Mouse (Mus musculus) cortical plate, adult 2 months (tissue): Measurements from ENCODE around the gene Dnal1. TPM values are rescaled to one million over a fixed set of nuclear protein-coding genes. Genes with fewer than 3 reads are reported as not detected.
A peak's percentile ranks its signal among the peaks of the same experiment; 100 is the strongest.
"Not testable (repeated sequence)": the region's sequence is repeated elsewhere in the genome, so short reads cannot be mapped to it uniquely, and the experiment has no call there.

Source experiments
- H3K27ac ChIP-seq: fragments of 200-500 bp; 2 replicates; pipeline ENCODE4 v1.5.1; 2012; ENCODE audit warnings: low read length, control low read depth, inconsistent platforms; ENCODE audit not compliant: insufficient read depth
- H3K4me1 ChIP-seq: fragments of 200-500 bp; 2 replicates; pipeline ENCODE4 v1.6.1; 2011; ENCODE audit warnings: low read length; ENCODE audit not compliant: control insufficient read depth, insufficient read depth
- H3K4me3 ChIP-seq: fragments of 200-500 bp; 2 replicates; pipeline ENCODE4 v1.5.1; 2011; ENCODE audit warnings: mild to moderate bottlenecking, low read length, control low read depth; ENCODE audit not compliant: insufficient read depth
- CTCF ChIP-seq: fragments of 200-500 bp; IDR thresholded peaks from 2 replicates; pipeline ENCODE4 v1.5.1; 2011; ENCODE audit warnings: mild to moderate bottlenecking, control low read depth, low read length; ENCODE audit not compliant: insufficient read depth; ENCODE audit errors: extremely low read depth
- POLR2A ChIP-seq: fragments of 200-500 bp; IDR thresholded peaks from 2 replicates; pipeline ENCODE4 v1.6.1; 2011; ENCODE audit warnings: mild to moderate bottlenecking, low read length, control low read depth; ENCODE audit not compliant: insufficient read depth; ENCODE audit errors: extremely low read depth
- polyA plus RNA-seq: library from polyadenylated mRNA; depleted of rRNA; stranded (reverse); fragments of >200 nt; gene quantifications from 2 replicates; pipeline ENCODE4 v1.2.3, GENCODE M21; 2012

The Dnal1 gene
- polyA plus RNA-seq, 1 experiment = 48.0 TPM

DNA sequence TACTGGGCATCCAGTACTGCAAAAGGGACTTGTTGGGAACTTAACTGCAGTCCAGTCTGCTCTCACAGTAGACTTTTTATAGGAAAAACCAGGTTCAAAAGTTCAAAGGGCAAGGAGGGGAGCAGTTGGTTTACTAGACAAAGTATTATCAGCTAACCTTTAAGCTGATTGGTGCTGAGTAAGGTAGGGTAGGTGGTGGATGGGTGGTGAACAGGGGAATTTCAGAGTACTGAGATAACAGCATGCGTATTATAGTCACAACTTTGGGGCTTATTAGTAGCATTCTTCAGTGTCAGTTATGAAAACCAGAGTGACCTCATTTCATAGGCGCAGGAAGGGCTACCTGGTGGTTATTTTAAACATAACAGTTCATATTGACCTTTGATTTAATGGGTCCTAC lies 14.6 kb upstream of the Dnal1 start:
- no peak overlapping the region for H3K27ac ChIP-seq
- TF ChIP-seq CTCF (no peak), POLR2A (no peak)
- H3K4me3 ChIP-seq = no peak overlapping the region
- H3K4me1 ChIP-seq = no peaks in the 10 kb centered on the region

DNA sequence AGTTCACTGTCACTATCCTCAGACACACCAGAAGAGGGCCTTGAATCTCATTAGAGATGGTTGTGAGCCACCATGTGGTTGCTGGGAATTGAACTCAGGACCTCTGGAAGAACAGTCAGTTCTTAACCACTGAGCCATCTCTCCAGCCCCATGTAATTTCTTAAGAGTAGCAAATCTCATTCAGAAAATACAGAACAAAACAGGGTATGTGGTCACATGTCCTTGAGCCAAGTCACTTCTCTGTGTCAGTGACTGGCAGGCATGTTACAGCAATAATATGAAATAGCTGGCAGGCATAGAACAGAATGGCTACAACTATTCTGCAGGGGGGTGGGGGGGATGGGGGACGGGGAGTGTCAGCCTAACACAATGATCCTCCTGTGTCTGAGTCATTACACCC lies 14.1 kb upstream of the Dnal1 start:
- no peaks in the 10 kb centered on the region for H3K4me1 ChIP-seq
- TF ChIP-seq POLR2A (no peak), CTCF (no peak)
- H3K4me3 ChIP-seq = no peak overlapping the region; the same call in 1 of the 2 replicates
- H3K27ac ChIP-seq = no peak overlapping the region

DNA sequence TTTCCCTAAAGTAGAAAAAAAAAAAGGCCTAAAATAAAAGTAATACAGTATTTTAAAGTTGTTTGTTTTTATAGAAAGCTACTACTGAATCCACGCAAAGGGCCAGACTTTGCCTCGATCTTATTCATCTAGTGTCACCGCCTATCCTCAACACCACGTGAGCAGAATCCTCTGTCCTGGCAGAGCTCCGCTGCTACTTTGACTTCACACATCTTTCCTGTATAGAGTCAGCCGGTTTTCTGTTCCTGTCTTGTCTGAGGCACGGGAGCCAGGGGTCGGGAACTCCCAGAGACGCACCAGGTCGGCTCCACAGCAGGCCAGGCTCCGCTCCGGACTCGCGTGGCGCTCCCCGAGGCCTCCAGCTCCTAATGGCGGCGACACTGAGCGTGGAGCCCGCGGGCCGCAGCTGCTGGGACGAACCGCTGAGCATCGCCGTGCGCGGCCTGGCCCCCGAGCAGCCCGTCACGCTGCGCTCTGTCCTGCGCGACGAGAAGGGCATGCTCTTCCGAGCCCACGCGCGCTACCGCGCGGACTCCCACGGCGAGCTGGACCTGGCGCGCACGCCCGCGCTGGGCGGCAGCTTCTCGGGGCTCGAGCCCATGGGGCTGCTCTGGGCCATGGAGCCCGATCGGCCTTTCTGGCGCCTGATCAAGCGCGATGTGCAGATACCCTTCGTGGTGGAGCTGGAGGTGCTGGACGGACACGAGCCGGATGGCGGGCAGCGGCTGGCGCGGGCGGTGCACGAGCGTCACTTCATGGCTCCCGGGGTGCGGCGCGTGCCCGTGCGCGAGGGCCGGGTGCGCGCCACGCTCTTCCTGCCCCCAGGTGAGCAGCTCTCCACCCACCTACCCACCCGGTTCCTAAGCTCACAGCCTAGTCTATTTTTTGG lies 13.3 kb upstream of the Dnal1 start, which contains the start of gene Acot6:
Gene Acot6 (plus strand): TSS at position 51 of the 889 bp plus-strand sequence.
- Histone ChIP-seq H3K27ac (peak within 1 kb of the TSS; percentile 60), H3K4me3 (peak within 1 kb of the TSS; percentile 45)
- H3K4me1 ChIP-seq = not testable (repeated sequence)

DNA sequence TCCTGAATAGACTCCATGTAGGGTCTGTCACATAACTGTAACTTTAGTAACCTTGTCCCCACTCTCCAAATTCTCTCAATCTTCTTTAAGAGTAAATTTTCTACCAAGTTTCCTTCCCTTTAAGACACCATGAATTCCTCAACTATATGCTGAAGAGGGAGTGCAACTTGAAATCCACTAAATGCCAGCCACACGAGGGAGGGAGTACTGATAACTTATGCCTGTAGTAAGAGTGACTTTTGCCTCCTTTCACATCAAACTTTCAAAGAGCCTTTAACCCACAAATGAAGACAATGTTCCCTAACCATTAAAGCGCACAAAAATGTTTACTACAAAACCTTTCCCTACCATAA lies 12.7 kb upstream of the Dnal1 start:
- no peak overlapping the region for H3K27ac ChIP-seq
- no peak for TF ChIP-seq CTCF
- no peak for TF ChIP-seq POLR2A
- no peaks in the 10 kb centered on the region for H3K4me1 ChIP-seq
- H3K4me3 ChIP-seq = peak overlapping the region; percentile 45

DNA sequence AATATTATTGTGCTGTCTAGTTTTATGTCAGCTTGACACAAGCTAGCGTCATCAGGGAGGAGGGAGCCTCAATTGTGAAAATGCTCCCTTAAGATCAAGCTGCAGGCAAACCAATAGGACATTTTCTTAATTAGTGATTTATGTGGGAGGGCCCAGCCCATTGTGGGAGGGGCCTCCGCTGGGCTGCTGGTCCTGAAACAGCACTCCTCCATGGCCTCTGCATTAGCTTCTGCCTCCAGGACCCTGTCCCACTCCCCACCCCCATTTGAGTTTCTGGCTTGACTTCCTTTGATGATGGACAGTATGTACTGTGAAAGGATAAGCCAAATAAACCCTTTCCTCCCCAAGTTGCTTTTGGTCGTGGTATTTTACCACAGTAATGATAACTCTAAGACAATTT lies 7.2 kb upstream of the Dnal1 start:
- TF ChIP-seq CTCF = no peak
- TF ChIP-seq POLR2A = no peak
- Histone ChIP-seq H3K4me3 (no peak overlapping the region), H3K27ac (no peak overlapping the region), H3K4me1 (no peaks in the 10 kb centered on the region)

DNA sequence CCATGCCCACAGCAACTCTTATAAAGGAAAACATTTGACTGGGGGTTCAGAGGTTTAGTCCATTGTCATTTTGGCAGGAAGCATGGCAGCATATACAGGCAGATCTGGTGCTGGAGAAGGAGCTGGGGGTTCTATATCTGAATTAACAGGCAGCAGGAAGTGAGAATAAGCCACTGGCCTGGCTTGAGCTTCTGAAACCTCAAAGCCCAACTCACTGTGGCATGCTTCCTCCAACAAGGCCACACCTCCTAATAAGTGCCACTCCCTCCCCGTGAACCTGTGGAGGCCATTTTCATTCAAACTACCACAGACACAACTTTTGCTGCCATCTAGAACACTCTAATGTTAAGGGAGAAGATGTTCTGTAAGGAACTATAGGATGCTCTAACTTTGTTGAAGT lies 6.5 kb upstream of the Dnal1 start:
- Histone ChIP-seq H3K4me3 (no peak overlapping the region), H3K27ac (no peak overlapping the region), H3K4me1 (no peaks in the 10 kb centered on the region)
- TF ChIP-seq CTCF (no peak), POLR2A (no peak)

DNA sequence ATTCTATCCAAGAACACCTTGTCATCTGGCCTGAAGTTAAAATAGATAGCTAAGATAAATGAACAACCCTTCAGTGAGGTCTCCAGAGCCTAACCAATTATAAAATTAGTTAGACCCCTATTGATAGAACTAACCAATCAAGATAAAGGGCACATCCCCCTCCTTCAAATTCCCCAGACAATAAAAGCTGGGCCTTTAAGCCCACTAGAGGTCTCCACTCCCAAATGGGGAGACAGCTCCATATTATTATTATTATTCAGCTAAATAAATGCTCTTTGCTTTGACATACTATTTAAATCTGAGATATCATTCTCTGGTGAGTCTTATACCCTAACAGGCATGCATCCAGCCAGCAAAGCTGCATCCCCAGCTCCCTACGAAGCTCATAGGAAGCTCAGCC lies 4.2 kb upstream of the Dnal1 start:
- H3K4me1 ChIP-seq = no peaks in the 10 kb centered on the region
- H3K4me3 ChIP-seq = no peak overlapping the region
- no peak for TF ChIP-seq POLR2A
- no peak for TF ChIP-seq CTCF
- no peak overlapping the region for H3K27ac ChIP-seq

DNA sequence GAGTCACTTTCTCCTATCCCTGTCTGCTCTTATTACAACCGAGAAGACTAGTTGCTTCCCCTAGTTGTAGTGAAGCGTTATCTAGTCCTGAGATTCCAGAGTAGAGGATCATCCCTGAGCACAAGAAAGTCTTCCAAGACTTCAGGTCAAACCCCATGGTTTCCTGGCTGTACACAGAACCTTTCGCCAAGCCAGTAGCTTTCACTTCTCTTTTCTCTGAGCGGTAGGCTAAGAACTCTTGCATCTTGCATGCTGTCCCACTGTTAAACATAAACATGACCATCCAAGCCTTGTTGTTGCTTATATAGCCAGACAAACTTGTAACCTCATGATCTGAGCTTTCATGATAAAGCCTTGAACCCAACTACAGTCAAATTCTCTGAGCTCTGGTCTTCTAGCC lies 3.4 kb upstream of the Dnal1 start:
- H3K27ac ChIP-seq = no peak overlapping the region
- no peaks in the 10 kb centered on the region; the same call in 1 of the 2 replicates for H3K4me1 ChIP-seq
- TF ChIP-seq CTCF (no peak), POLR2A (no peak)
- no peak overlapping the region for H3K4me3 ChIP-seq

DNA sequence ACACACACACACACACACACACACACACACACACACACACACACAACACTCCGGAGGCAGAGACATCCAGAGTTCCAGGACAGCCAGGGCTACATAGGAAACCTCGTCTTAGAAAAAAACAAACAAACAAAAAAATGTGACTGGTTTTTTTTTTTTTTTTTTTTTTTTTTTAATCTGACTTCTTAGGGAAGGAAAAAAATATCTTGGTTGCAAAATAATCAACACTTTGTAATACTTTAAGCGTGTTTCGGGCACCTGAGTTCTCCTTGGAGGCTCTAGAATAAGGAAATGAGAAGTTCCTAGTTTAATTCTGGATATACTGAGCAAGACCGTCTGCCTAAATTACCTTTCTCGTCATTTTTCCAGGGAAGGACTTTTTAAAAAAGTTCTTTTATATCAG lies 490 bp upstream of the Dnal1 start:
- peak overlapping the region; percentile 90 for H3K4me3 ChIP-seq
- TF ChIP-seq CTCF = no peak
- TF ChIP-seq POLR2A = no peak
- H3K4me1 ChIP-seq = no peaks in the 10 kb centered on the region; the same call in 1 of the 2 replicates
- no peak overlapping the region for H3K27ac ChIP-seq

DNA sequence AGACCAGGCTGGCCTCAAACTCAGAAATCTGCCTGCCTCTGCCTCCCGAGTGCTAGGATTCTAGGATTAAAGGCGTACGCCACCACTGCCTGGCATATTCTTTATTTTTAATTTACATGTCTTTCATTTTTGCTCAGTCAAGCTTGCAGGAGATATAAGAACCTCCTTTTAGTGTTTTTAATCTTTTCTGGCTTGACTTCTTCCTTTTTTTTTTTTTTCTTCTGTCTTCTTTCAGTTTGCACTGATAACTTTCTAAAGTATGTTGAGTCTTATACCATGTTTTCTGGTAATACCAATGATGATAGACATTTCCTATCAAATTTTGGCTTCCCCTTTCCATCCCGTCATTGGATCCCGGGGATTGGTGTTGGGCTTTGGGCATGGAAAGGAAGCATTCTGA lies 5.4 kb downstream of the Dnal1 start:
- TF ChIP-seq POLR2A (no peak), CTCF (no peak)
- Histone ChIP-seq H3K4me1 (no peaks in the 10 kb centered on the region; the same call in 1 of the 2 replicates), H3K4me3 (no peak overlapping the region)

More for the DNA sequence above, 5.4 kb downstream of the Dnal1 start:
- H3K27ac ChIP-seq = no peak overlapping the region
